Mouse (Mus musculus) G1E-ER4 (cell line): ENCODE measurements around the gene Gm43552. TPM values are rescaled to one million over a fixed set of nuclear protein-coding genes. Genes with fewer than 3 reads are reported as not detected.

Experiments
- GATA1 ChIP-seq: IDR thresholded peaks from one replicate; pipeline ENCODE4 v1.8.0; 2012; ENCODE audit warnings: low read length, inconsistent platforms
- polyA plus RNA-seq: library from polyadenylated mRNA; stranded (reverse); fragments of >175 nt; gene quantifications from 2 replicates; pipeline ENCODE4 v1.2.3, GENCODE M21; 2012

Gm43552 gene
- polyA plus RNA-seq, 1 experiment, result 30.4 TPM

DNA sequence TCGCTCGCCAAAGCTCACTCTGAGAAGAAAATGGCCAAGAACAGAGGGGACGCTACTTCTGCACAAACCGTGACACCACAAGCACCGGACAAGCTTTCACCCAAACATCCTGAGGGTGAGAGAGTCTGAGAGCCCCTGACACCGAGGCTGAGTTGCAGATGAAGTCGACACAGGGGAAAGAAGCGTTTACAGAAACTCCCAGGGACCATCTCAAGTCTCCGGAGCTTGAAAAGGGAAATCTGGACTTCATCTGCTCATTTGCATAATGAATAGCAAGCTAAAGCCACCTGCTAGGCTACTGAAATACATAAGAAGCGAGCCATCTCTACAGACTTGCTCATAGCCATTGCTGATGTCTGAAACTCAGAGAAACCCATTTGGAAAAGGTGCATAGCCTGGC is 73.5 kb downstream of the Gm43552 start:
- no peak for TF ChIP-seq GATA1

DNA sequence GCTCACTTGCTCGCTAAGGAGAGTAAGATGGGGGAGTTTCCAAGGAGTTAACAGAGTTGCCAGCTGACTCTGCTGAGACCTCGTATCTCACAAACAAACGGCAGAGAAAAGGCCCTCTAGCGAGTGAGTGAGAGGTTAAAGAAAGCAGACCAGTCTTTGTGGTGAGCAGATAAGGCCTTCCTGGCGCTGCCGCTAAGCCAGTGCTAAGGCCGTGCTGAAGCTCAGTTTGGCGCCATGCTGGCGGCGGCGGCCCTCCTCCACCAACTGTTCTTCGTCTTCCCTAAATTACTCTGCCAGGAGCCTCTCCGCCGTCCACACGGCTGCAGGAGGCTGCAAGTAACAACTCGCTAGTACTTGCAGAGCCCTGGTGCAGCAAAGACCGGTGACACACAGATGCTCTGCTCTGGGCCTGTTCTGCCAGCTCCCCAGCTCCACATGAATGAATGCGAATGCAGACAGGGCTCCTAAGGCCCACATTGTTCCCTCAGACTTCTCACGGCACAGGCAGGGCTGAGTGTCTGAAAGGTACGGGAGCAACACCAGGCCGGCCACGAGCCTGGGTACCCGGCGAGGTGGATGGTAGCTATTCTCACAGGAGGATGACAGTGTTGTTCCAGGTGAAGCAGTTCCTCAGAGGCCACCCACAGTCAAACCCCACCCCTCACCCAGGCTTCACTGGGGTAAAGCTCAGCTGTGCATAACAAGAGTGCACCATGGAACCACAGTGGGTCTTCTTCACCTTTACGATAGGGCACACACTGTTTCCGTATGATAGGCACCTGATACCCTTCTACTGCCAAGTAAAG is 76.8 kb downstream of the Gm43552 start:
- TF ChIP-seq GATA1, result no peak

DNA sequence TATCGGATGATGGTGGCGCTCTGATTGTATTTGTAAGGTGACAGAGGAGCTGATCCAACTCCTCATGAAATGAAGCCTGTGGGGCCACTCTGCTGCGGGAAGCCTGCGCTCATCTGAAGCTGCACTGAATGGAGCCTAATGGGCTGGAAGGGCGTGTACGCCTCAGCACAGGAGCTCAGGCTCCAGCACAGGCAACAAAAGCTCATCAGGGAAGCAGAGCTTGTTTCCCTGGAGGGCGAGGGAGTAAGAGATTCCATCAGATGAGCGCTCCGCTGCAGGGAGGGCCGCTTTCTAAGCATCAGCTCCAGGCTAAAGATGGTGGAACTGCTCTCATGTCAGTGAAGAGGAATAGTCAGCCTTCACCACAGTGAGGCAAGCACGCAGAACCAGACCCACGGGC is 84.6 kb downstream of the Gm43552 start:
- TF ChIP-seq GATA1, result no peak

DNA sequence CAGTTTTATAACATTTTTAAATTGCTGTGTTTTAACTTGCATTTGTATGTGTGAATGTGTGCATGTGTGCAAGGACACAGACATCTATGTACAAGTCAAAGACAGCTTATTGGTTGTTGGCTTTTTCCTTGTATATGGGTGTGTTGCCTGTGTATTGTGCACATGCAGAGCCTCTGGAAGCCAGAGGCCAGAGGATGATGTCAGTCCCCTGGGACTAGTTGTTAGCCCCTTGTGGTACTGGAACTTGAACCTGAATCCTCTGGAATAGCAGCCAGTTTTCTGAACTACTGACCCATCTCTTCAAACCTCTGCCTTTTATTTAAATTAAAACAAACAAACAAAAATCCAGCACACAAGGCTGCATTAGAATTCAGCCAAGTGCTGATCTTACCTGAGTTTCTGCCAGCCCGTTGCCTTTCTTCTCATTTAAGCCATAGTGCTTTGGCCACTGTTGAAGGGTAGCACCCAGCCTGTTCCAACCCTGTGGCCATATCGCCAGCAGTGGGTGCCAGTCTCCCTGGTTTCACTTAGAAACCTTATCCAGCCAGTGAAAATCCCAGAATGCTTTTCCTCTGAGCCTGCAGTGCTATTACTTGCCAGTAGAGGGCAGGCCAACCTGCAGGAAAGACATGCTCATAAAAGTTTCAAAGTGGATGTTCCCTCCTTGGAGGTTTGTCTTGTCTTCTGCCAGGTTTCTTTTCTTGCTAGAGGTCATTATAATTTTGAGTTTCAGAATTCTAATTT is 91.2 kb downstream of the Gm43552 start:
- no peak for TF ChIP-seq GATA1

DNA sequence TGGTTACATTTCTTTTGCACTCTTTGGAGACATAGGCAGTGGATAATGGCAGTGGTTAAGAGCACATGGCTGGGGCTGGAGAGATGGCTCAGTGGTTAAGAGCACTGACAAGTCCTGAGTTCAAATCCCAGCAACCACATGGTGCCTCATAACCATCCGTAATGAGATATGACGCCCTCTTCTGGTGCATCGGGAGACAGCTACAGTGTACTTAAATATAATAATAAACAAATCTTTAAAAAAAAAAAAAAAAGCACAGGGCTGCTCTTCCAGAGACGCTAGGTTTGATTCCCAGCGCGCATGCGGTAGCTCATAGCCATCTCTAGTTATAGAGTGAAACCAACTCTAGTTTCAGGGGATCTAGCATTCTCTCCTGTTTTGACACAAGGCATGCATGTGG is 98.2 kb downstream of the Gm43552 start:
- no peak for TF ChIP-seq GATA1

DNA sequence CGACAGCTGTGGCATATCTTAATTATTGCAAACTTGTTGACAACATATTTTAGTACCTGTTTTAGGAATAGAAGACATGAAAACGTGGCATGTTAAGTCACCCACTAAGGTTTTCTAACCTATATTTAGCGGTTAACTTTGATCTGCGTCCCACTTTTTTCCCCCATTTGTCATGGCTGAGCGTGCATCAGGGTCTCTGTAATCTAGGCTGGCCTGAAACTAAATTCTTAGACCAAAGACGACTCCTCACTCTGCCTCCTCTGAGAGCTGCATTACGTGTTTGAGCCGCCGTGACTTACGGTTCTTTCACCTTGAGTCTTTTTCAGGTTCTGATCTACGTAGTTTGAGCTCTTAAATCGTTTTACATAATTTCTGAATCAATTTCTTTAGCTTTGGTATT is 100.9 kb downstream of the Gm43552 start:
- TF ChIP-seq GATA1, result no peak

DNA sequence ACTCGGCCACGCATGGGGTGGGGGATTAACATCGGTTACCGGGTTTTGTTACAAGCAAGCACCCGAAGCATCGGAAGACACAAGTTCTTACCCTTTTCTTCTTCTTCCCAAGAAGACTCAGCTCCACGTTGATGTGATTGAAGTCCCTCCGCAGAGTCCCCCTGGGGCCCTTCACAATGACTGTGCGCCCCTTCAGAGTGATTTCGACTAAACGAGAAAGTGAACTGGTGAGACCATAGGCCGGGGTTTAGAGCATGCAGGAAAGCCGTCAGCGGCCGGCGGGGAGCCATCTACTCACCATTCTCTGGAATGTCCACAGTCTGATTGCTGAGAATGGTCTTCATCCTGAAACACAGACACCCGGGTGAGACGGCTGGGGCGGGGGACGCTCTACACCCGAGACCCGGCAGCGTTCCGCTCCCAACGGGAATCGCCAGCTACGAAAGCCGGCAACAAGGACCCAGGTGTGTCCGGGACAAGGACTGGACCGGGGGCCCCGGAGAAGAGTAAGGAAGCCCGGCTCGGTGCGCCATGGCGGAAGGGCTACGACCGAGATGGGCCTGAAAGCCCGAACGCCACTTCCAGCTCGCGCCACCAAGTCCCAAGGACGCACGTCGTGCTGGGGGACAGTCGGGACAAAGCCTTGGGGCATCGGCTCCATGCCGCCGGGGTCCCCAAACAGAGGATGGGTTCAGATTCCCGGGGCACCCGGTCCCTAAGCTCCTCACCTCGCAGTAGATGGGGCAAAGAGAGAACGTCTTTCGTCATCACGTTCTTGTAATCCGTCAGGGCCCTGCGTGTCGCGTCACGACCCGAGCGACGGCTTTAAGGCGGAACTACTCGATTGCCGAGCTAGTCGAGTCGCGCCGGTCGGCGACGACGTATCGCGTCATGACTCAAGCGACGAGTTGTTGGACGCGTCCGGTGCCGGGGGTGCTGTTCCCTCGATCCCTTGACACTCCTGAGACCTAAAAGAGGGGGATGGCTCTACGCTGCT is 101.7 kb downstream of the Gm43552 start, which contains the start of the genes Rpl9 and Lias:
Gene Rpl9 (minus strand): TSS at position 797 of the 997 bp plus-strand sequence.
Gene Lias (plus strand): TSS at position 850 of the 997 bp plus-strand sequence.
- TF ChIP-seq GATA1, result no peak

DNA sequence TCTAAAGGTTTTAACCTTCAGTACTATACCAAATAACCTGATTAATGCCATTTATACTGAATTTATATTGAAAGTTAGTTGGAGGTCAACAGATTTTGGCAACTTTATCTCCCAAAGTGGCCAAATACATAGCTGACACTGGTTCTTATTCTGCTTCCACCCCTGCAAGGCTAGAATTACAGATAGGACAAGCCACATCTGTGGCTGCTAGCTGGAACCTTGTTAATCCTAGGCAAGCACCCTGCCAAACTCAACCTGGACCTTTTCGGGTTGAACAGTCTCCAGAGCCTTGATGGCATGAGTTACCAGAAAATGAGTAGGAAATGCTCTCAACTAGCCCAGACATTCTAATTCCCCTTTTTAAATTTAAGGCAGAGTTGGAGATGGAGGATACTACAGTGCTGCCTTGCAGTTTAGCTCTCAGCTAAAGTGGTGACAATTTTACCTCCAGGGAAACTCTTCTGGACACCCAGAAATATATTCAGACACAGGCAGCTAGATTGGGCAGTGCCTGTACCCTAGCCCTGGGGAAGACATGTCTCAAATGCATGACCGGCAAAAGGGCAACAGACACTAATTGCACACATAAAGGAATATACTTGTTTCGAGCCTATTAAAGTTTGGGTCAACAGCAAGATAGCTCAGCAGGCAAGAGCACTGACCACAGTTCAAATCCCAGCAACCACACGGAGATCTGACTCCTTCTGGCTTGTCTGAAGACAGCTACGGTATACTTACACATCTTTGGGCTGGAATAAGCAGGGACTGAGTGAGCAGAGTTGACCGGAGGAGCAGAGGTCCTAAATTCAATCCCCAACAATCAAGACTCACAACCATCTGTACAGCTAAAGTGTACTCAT is 105.4 kb downstream of the Gm43552 start:
- TF ChIP-seq GATA1, result no peak

DNA sequence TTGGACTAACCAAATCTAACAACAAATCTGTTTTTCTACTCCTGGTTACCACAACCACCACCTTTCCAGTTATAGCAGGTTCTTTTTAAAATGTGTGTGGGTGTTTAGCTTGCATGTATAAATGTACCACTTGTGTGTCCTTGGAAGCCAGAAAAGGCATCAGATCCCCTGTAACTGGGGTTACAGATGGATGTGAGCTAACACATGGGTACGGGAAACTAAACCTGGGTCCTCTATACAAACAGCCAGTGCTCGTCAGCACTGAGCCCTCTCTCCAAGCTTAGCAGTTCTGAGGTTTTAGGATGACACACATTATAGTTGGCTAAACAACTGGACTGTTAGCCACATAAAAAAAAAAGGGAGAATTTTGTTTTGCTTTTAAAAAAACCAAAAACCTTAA is 106.9 kb downstream of the Gm43552 start:
- no peak for TF ChIP-seq GATA1

Other genes with a start within 250 kb of the Gm43552 start
- gene Rfc1, start 157.2 kb downstream of the Gm43552 start, polyA plus RNA-seq, result 2.7 and 17.2 TPM in 2 replicates
- not detected in 2 replicates for gene Klb, start 144.5 kb downstream of the Gm43552 start, polyA plus RNA-seq
- 33.1 and 43.0 TPM in 2 replicates for gene Rpl9, start 101.4 kb downstream of the Gm43552 start, polyA plus RNA-seq
- 3.6 and 6.6 TPM in 2 replicates for gene Lias, start 101.3 kb downstream of the Gm43552 start, polyA plus RNA-seq
- 1.3 and 1.5 TPM in 2 replicates for gene Ugdh, start 56.9 kb downstream of the Gm43552 start, polyA plus RNA-seq
- gene Smim14, start 44.4 kb upstream of the Gm43552 start, polyA plus RNA-seq, result 13.1 and 16.4 TPM in 2 replicates
- 145 and 188 TPM in 2 replicates for gene Ube2k, start 44.4 kb upstream of the Gm43552 start, polyA plus RNA-seq
- gene Pds5a, start 205.4 kb upstream of the Gm43552 start, polyA plus RNA-seq, result 25.3 and 28.0 TPM in 2 replicates